20 mouse cellular contexts compared by ENCODE assay signal in genomic region chr2:138760439-138760963, GRCm38 (mm10).
DNase-seq lines count a peak whose midpoint lies in the region; ATAC-seq and TF ChIP-seq lines count a peak whose summit lies in the region.
"Had no signal": no experiment of that assay in that cellular context is flagged by ENCODE, and none has a peak within 500 bp of the region (broad histone marks: within the 10 kb centered on the region; RNA-seq: fewer than 3 reads in every experiment).

No protein-coding gene starts in this region.

- peak; percentile 34; the same call in 1 of the 2 replicates for ATAC-seq in forebrain, postnatal 0 days
- ATAC-seq in forebrain, embryonic 14.5 days: no peak
- peak; percentile 57; the same call in 1 of the 2 replicates for ATAC-seq in kidney, embryonic 14.5 days (ENCODE audit: low FRiP score, low TSS enrichment)
- ATAC-seq: activated CD4-positive, CD25-positive, alpha-beta regulatory T cell, adult 4 months; hindbrain, embryonic 16.5 days; Patski had no signal

- no peaks in the 10 kb centered on the region for H3K4me1 ChIP-seq in forebrain, postnatal 0 days (ENCODE audit: insufficient read depth)
- no peaks in the 10 kb centered on the region for H3K4me1 ChIP-seq in forebrain, embryonic 14.5 days (ENCODE audit: control insufficient read depth, insufficient read depth, low read length)
- H3K4me1 ChIP-seq in kidney, embryonic 14.5 days (ENCODE audit: control insufficient read depth, insufficient read depth, low read length): no peaks in the 10 kb centered on the region
- H3K4me1 ChIP-seq: embryonic facial prominence, embryonic 13.5 days; forebrain, embryonic 12.5 days; heart, embryonic 10.5 days; hindbrain, embryonic 12.5 days had no signal

- no peak overlapping the region for H3K4me3 ChIP-seq in forebrain, postnatal 0 days (ENCODE audit: low read depth, low read length)
- no peak overlapping the region for H3K4me3 ChIP-seq in forebrain, embryonic 14.5 days (ENCODE audit: low read depth, low read length)
- no peak overlapping the region for H3K4me3 ChIP-seq in kidney, embryonic 14.5 days (ENCODE audit: low read length)
- H3K4me3 ChIP-seq: embryonic facial prominence, embryonic 13.5 days; forebrain, embryonic 12.5 days; heart, embryonic 10.5 days; hindbrain, embryonic 12.5 days had no signal

- H3K9ac ChIP-seq in forebrain, postnatal 0 days: no peak overlapping the region
- H3K9ac ChIP-seq in forebrain, embryonic 14.5 days (ENCODE audit: low read length): no peak overlapping the region
- no peak overlapping the region for H3K9ac ChIP-seq in kidney, embryonic 14.5 days (ENCODE audit: low read depth, low read length)
- H3K9ac ChIP-seq: embryonic facial prominence, embryonic 13.5 days; forebrain, embryonic 12.5 days; hindbrain, embryonic 12.5 days had no signal

- no peak for TF ChIP-seq CTCF in forebrain, postnatal 0 days (IDR thresholded peaks at IDR 0.05; ENCODE audit: low read depth)

- no peaks in the 10 kb centered on the region for H3K27me3 ChIP-seq in forebrain, postnatal 0 days (ENCODE audit: insufficient read depth, low read length)
- no peaks in the 10 kb centered on the region for H3K27me3 ChIP-seq in forebrain, embryonic 14.5 days (replicated peaks; ENCODE audit: control insufficient read depth, insufficient read depth, low read length)
- H3K27me3 ChIP-seq in kidney, embryonic 14.5 days (ENCODE audit: control insufficient read depth, insufficient read depth, low read length): no peaks in the 10 kb centered on the region
- H3K27me3 ChIP-seq: CH12.LX; embryonic facial prominence, embryonic 13.5 days; forebrain, embryonic 12.5 days; hindbrain, embryonic 12.5 days; Patski had no signal

- 69% methylated on average over 3 of the region's 3 CpGs for WGBS in forebrain, postnatal 0 days
- 92% methylated on average over 3 of the region's 3 CpGs for WGBS in forebrain, embryonic 14.5 days
- WGBS in kidney, embryonic 14.5 days: 70% methylated on average over 3 of the region's 3 CpGs

- no peak overlapping the region for H3K27ac ChIP-seq in forebrain, postnatal 0 days (ENCODE audit: low read depth, low read length)
- no peak overlapping the region for H3K27ac ChIP-seq in forebrain, embryonic 14.5 days (ENCODE audit: low read depth, low read length)
- no peak overlapping the region for H3K27ac ChIP-seq in kidney, embryonic 14.5 days (ENCODE audit: low read depth, low read length)
- H3K27ac ChIP-seq: embryonic facial prominence, embryonic 13.5 days; forebrain, embryonic 12.5 days; heart, embryonic 10.5 days; hindbrain, embryonic 12.5 days had no signal

- H3K36me3 ChIP-seq in forebrain, postnatal 0 days (ENCODE audit: insufficient read depth): no peaks in the 10 kb centered on the region
- no peaks in the 10 kb centered on the region for H3K36me3 ChIP-seq in forebrain, embryonic 14.5 days (ENCODE audit: control insufficient read depth, insufficient read depth, low read length)
- no peaks in the 10 kb centered on the region for H3K36me3 ChIP-seq in kidney, embryonic 14.5 days (ENCODE audit: control insufficient read depth, insufficient read depth, low read length)
- H3K36me3 ChIP-seq: embryonic facial prominence, embryonic 13.5 days; forebrain, embryonic 12.5 days; heart, embryonic 10.5 days; hindbrain, embryonic 12.5 days had no signal

- no peak overlapping the region for H3K4me2 ChIP-seq in forebrain, postnatal 0 days (ENCODE audit: low read depth)
- H3K4me2 ChIP-seq in forebrain, embryonic 14.5 days (ENCODE audit: low read length): no peak overlapping the region
- no peak overlapping the region for H3K4me2 ChIP-seq in kidney, embryonic 14.5 days (replicated peaks; ENCODE audit: low read depth, low read length)
- H3K4me2 ChIP-seq: embryonic facial prominence, embryonic 13.5 days; forebrain, embryonic 12.5 days; hindbrain, embryonic 12.5 days had no signal

- DNase-seq in forebrain, postnatal 0 days: peak; percentile 52
- no peak for DNase-seq in forebrain, embryonic 14.5 days (ENCODE audit: low spot score)
- DNase-seq in kidney, postnatal 25 days: no peak
- peak; percentile 67 for DNase-seq in brain, adult 2 months (ENCODE audit: low read depth, low spot score)
- peak; percentile 10 for DNase-seq in kidney, postnatal 14 days
- DNase-seq: adrenal gland, postnatal 14 days; cerebellum, postnatal 36 days; gastrocnemius, postnatal 10 days; heart, adult 18-20 months; heart, postnatal 10 days; heart, postnatal 4 days had no signal

- H3K9me3 ChIP-seq in forebrain, postnatal 0 days (ENCODE audit: low read length): no peaks in the 10 kb centered on the region
- H3K9me3 ChIP-seq in forebrain, embryonic 14.5 days (replicated peaks; ENCODE audit: control insufficient read depth, low read length): no peaks in the 10 kb centered on the region
- H3K9me3 ChIP-seq in kidney, embryonic 14.5 days (ENCODE audit: control insufficient read depth, low read length): no peaks in the 10 kb centered on the region
- H3K9me3 ChIP-seq: embryonic facial prominence, embryonic 13.5 days; forebrain, embryonic 12.5 days; heart, embryonic 10.5 days; hindbrain, embryonic 12.5 days had no signal

Comparison
In these comparisons a context has a peak if more than half of its experiments do, and no peak if none do; other contexts are left out.
1. DNase-seq: peak in forebrain, postnatal 0 days (single experiment), brain, adult 2 months (single experiment) and kidney, postnatal 14 days (single experiment); none in forebrain, embryonic 14.5 days (single experiment) and kidney, postnatal 25 days (0 of 2).